Mouse (Mus musculus) WW6 (cell line): ENCODE results near the gene Bex4.

Experiments used
- DNase-seq: peaks from one replicate; pipeline ENCODE4 v3.0.0-alpha.2; 2013; ENCODE audit warnings: low read depth, low spot score

Gene Bex4

GRCm38 (mm10) chrX:136183107-136183506 lies 44.3 kb downstream of the Bex4 start:
- no peak for DNase-seq
